ENCODE assay signal across 10 mouse cellular contexts in the genomic region with DNA sequence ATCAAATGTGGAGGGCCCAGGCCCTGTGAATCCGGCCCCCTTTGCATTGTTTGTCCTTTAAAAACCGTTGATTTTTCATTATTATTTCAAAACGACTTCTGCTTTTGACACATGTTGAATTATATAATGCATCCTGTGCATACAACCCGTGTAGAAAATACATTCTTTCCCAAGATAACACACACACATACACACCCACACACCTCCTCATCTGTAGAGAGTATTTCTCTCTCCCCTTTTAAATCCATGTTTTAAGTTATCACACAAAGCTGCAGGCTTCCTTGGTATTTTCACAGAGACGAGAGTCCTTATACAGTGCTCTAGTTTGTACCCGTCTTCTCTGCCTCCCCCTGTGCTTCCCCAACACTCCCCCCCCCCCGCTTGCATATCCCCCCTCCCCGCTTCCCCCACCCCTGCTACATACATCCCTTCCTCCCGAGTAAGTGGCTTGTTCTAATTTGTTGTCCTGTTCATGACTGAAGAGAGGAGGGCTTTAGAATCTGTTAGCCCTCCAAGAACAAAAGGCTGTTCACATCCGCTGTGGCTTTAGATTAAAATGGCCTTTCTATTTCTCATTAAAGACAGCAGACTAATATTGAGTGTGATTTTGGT.
A peak's percentile ranks its signal among the peaks of the same experiment; 100 is the strongest.
DNase-seq lines count a peak whose midpoint lies in the region; ATAC-seq lines count a peak whose summit lies in the region.
"Had no signal": no experiment of that assay in that cellular context is flagged by ENCODE, and none has a peak within 500 bp of the region (broad histone marks: within the 10 kb centered on the region; RNA-seq: fewer than 3 reads in every experiment).

No protein-coding gene starts in this region.

- H3K27ac ChIP-seq in liver, embryonic 12.5 days, result peak overlapping the region; percentile 32; the same call in 1 of the 2 replicates
- peak overlapping the region; percentile 63; the same call in 1 of the 2 replicates for H3K27ac ChIP-seq in forebrain, embryonic 14.5 days (ENCODE audit: low read depth, low read length)
- peak overlapping the region; percentile 78 for H3K27ac ChIP-seq in intestine, embryonic 14.5 days (ENCODE audit: low read depth)
- H3K27ac ChIP-seq in neural tube, embryonic 13.5 days (replicated peaks), result peak overlapping the region; percentile 94
- H3K27ac ChIP-seq: liver, embryonic 15.5 days had no signal

- H3K9ac ChIP-seq in liver, embryonic 12.5 days, result no peak overlapping the region
- peak overlapping the region; percentile 37; the same call in 1 of the 2 replicates for H3K9ac ChIP-seq in forebrain, embryonic 14.5 days (ENCODE audit: low read length)
- 0 out of 2 replicates have a peak overlapping the region, but pooled peaks have one; percentile 20 for H3K9ac ChIP-seq in intestine, embryonic 14.5 days (ENCODE audit: low read length)
- H3K9ac ChIP-seq in neural tube, embryonic 13.5 days, result peak overlapping the region; percentile 49
- H3K9ac ChIP-seq: liver, embryonic 15.5 days had no signal

- 38% methylated on average over 10 of the region's 10 CpGs for WGBS in liver, embryonic 12.5 days (ENCODE audit: insufficient replicate concordance)
- 26% methylated on average over 10 of the region's 10 CpGs for WGBS in forebrain, embryonic 14.5 days
- 22% methylated on average over 10 of the region's 10 CpGs for WGBS in intestine, embryonic 14.5 days
- WGBS in neural tube, embryonic 13.5 days, result 27% methylated on average over 9 of the region's 10 CpGs

- no peaks in the 10 kb centered on the region for H3K27me3 ChIP-seq in liver, embryonic 12.5 days (replicated peaks)
- H3K27me3 ChIP-seq in forebrain, embryonic 14.5 days (replicated peaks; ENCODE audit: control insufficient read depth, insufficient read depth, low read length), result no peaks in the 10 kb centered on the region
- H3K27me3 ChIP-seq in intestine, embryonic 14.5 days (replicated peaks; ENCODE audit: control insufficient read depth, insufficient read depth, low read length), result no peaks in the 10 kb centered on the region
- no peaks in the 10 kb centered on the region for H3K27me3 ChIP-seq in neural tube, embryonic 13.5 days
- H3K27me3 ChIP-seq: liver, embryonic 15.5 days had no signal

- H3K4me2 ChIP-seq in liver, embryonic 12.5 days, result no peak overlapping the region
- H3K4me2 ChIP-seq in forebrain, embryonic 14.5 days (ENCODE audit: low read length), result peak overlapping the region; percentile 36; the same call in 1 of the 2 replicates
- H3K4me2 ChIP-seq in intestine, embryonic 14.5 days (ENCODE audit: low read length), result peak overlapping the region; percentile 32; the same call in 1 of the 2 replicates
- peak overlapping the region; percentile 33 for H3K4me2 ChIP-seq in neural tube, embryonic 13.5 days
- H3K4me2 ChIP-seq: liver, embryonic 15.5 days had no signal

- no peak for ATAC-seq in liver, embryonic 12.5 days
- ATAC-seq in forebrain, embryonic 14.5 days, result peak; percentile 26; the same call in 1 of the 2 replicates
- no peak for ATAC-seq in intestine, embryonic 14.5 days (replicated peaks; ENCODE audit: low FRiP score, low TSS enrichment, low read depth)
- ATAC-seq in neural tube, embryonic 13.5 days (ENCODE audit: low read depth), result peak; percentile 62

- no peak for DNase-seq in liver
- DNase-seq in forebrain, embryonic 14.5 days (ENCODE audit: low spot score), result no peak
- no peak for DNase-seq in intestine, embryonic 14.5 days (ENCODE audit: low spot score)
- DNase-seq in thymus, postnatal 14 days, result no peak
- no peak for DNase-seq in retina, embryonic 14.5 days (ENCODE audit: low spot score)
- DNase-seq in frontal cortex, postnatal 25 days (ENCODE audit: low spot score in 2 of 2), result no peak
- DNase-seq: kidney, adult 18-20 months had no signal

- H3K4me1 ChIP-seq in liver, embryonic 12.5 days, result peaks cover 18% of the 10 kb centered on the region
- H3K4me1 ChIP-seq in forebrain, embryonic 14.5 days (ENCODE audit: control insufficient read depth, insufficient read depth, low read length), result peaks cover 8% of the 10 kb centered on the region
- peaks cover 19% of the 10 kb centered on the region for H3K4me1 ChIP-seq in intestine, embryonic 14.5 days (replicated peaks; ENCODE audit: control insufficient read depth, insufficient read depth, low read length)
- H3K4me1 ChIP-seq in neural tube, embryonic 13.5 days (replicated peaks), result peaks cover 32% of the 10 kb centered on the region
- H3K4me1 ChIP-seq: liver, embryonic 15.5 days had no signal

- H3K36me3 ChIP-seq in liver, embryonic 12.5 days, result no peaks in the 10 kb centered on the region
- no peaks in the 10 kb centered on the region for H3K36me3 ChIP-seq in forebrain, embryonic 14.5 days (ENCODE audit: control insufficient read depth, insufficient read depth, low read length)
- no peaks in the 10 kb centered on the region for H3K36me3 ChIP-seq in intestine, embryonic 14.5 days (ENCODE audit: control insufficient read depth, insufficient read depth, low read length)
- H3K36me3 ChIP-seq in neural tube, embryonic 13.5 days, result no peaks in the 10 kb centered on the region
- H3K36me3 ChIP-seq: liver, embryonic 15.5 days had no signal

- H3K9me3 ChIP-seq in liver, embryonic 12.5 days (replicated peaks), result no peaks in the 10 kb centered on the region
- no peaks in the 10 kb centered on the region for H3K9me3 ChIP-seq in forebrain, embryonic 14.5 days (replicated peaks; ENCODE audit: control insufficient read depth, low read length)
- H3K9me3 ChIP-seq in intestine, embryonic 14.5 days (ENCODE audit: control insufficient read depth, low read length), result peaks cover 6% of the 10 kb centered on the region; the same call in 1 of the 2 replicates
- no peaks in the 10 kb centered on the region for H3K9me3 ChIP-seq in neural tube, embryonic 13.5 days
- H3K9me3 ChIP-seq: liver, embryonic 15.5 days had no signal

- no peak overlapping the region for H3K4me3 ChIP-seq in liver, embryonic 12.5 days
- no peak overlapping the region for H3K4me3 ChIP-seq in forebrain, embryonic 14.5 days (ENCODE audit: low read depth, low read length)
- H3K4me3 ChIP-seq in intestine, embryonic 14.5 days (ENCODE audit: low read depth, low read length), result no peak overlapping the region
- H3K4me3 ChIP-seq in neural tube, embryonic 13.5 days, result no peak overlapping the region
- H3K4me3 ChIP-seq: liver, embryonic 15.5 days had no signal

Comparison
In these comparisons a context has a peak if more than half of its experiments do, and no peak if none do; other contexts are left out.
1. ATAC-seq: peak in forebrain, embryonic 14.5 days (single experiment) and neural tube, embryonic 13.5 days (single experiment); none in liver, embryonic 12.5 days (single experiment) and intestine, embryonic 14.5 days (single experiment).
2. H3K27ac ChIP-seq: peak in every context shown above with its lines; median percentile 94 in neural tube, embryonic 13.5 days; 78 in intestine, embryonic 14.5 days; 63 in forebrain, embryonic 14.5 days; 32 in liver, embryonic 12.5 days.